In genomic region chr11:93995720-93996305, GRCm38 (mm10) we compare ENCODE assay signal across 8 mouse cellular contexts. TPM values are rescaled to one million over a fixed set of nuclear protein-coding genes. Genes with fewer than 3 reads are reported as not detected.
DNase-seq lines count a peak whose midpoint lies in the region; ATAC-seq and TF ChIP-seq lines count a peak whose summit lies in the region.

Spag9 (plus strand) TSS chr11:93996091.

- peak; percentile 68 for DNase-seq in Patski (ENCODE audit: low read depth, low spot score)
- DNase-seq in cerebellum, postnatal 14 days, result peak; percentile 95 to 96
- DNase-seq in frontal cortex, postnatal 14 days (ENCODE audit: low spot score in 2 of 2), result peak; percentile 87
- peak; percentile 70 to 80 for DNase-seq in layer of hippocampus, postnatal 25 days (ENCODE audit: extremely low spot score in 1 of 2, low spot score in 1 of 2)
- DNase-seq in lung, postnatal 25 days (ENCODE audit: low spot score), result peak; percentile 94
- peak; percentile 94 for DNase-seq in retina, embryonic 14.5 days (ENCODE audit: low spot score)
- peak; percentile 95 for DNase-seq in thymus, postnatal 4 days

- H3K36me3 ChIP-seq in hindbrain, embryonic 13.5 days, result no peaks in the 10 kb centered on the region

- peak within 1 kb of the TSS; percentile 96 for H3K4me2 ChIP-seq in hindbrain, embryonic 13.5 days

- peak within 1 kb of the TSS; percentile 96 for H3K4me3 ChIP-seq in hindbrain, embryonic 13.5 days

- POLR2A ChIA-PET in Patski (lab: Charles Lee), result interaction anchor here (0.9 to 1.1 kb wide), 2 partner anchors 26 to 30 kb away, joined by 3 read pairs; no protein-coding TSS in a partner anchor

- in situ Hi-C loops in Patski (cut with MboI; ENCODE audit: low pct_unique_long_range_greater_than_20kb), result no loop called here

- TF ChIP-seq CTCF in Patski (IDR thresholded peaks at IDR 0.05), result no peak

- CTCF ChIA-PET in Patski (lab: Charles Lee), result no interaction called here

- no peaks in the 10 kb centered on the region for H3K27me3 ChIP-seq in Patski
- 0 out of 2 replicates have a peak, but pooled peaks cover 6% of the 10 kb centered on the region for H3K27me3 ChIP-seq in hindbrain, embryonic 13.5 days

- WGBS in hindbrain, embryonic 13.5 days, result under 1% methylated on average over 55 of the region's 70 CpGs

- no peaks in the 10 kb centered on the region for H3K9me3 ChIP-seq in hindbrain, embryonic 13.5 days

- peak within 1 kb of the TSS; percentile 96 for H3K27ac ChIP-seq in hindbrain, embryonic 13.5 days

- peak within 1 kb of the TSS; percentile 92 for H3K9ac ChIP-seq in hindbrain, embryonic 13.5 days

- peaks cover 37% of the 10 kb centered on the region for H3K4me1 ChIP-seq in hindbrain, embryonic 13.5 days (replicated peaks)

- peak; percentile 73 for ATAC-seq in Patski
- peak; percentile 93 for ATAC-seq in hindbrain, embryonic 13.5 days (ENCODE audit: low FRiP score)

RNA-seq across cellular contexts. Expression of gene Spag9, which starts in this region (rescaled TPM):
- polyA plus RNA-seq in Patski (2021), result 64.7 TPM
- polyA plus RNA-seq in hindbrain, embryonic 13.5 days (2015; fragmentation: Nextera tagmentation; extraction: Ambion mirVana), result 96.8 and 98.6 TPM in 2 replicates
- total RNA-seq in layer of hippocampus, postnatal 25 days (2021), result 100 to 1,000 TPM; 213 to 215 TPM

Comparison
In these comparisons a context has a peak if more than half of its experiments do, and no peak if none do; other contexts are left out.
1. Peak in every context shown above with its lines: DNase-seq, ATAC-seq, H3K4me3 ChIP-seq and H3K27ac ChIP-seq.